Mouse (Mus musculus): ENCODE results near the gene Neil1. TPM values are rescaled to one million over a fixed set of nuclear protein-coding genes. Genes with fewer than 3 reads are reported as not detected.

The Neil1 gene
- polyA plus RNA-seq, 1 experiment: 17.9 TPM

DNA sequence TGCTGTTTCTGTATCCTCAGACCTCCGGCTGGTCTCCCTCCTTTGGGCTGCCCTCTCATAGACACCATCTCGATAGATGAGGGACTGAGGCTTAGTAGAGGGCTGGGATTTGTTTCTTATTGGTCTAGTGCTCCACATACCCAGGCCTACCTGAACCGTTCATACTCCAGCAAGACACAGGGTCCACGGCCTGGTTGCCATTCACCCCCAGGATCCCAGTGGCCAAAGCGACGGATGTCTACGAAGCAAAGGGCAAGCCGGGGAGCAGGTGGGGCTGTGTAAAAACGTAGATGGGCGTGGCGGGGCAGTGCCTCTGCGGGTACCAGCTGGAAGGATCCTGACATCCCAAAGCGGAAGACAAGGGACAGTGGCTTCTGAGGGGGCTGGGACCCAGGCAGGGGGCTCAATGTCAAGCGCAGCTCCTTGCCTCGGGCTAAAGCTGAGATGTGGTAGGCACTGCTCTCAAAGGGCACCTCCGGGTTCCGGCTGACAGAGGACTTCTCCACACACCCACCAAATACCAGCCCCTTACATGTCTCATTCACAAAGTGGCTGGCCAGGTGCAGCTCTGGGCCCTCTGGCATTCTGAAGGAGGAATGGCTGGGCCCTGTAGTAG, 1.5 kb downstream of the Neil1 start:
- whole genome bisulfite sequencing: 86% methylated on average over 17 of the region's 17 CpGs

DNA sequence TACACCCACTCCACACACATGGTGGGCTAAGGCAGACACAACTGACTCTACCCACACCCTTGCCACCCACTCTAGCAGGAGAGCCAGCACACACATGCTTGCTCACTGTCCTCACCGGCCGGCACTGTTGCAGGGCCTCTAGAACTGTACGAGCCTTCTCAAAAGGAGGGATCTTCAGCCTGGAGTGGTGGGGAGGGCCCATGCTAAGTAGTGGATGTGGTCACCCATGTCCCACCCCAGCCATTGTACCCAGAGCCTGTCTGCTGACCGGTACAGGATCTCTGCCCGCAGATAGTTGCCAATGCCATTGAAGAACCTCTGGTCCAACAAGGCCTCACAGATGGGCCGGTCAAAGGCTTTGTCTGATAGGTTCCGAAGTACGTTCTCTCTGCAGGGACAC, 3.3 kb downstream of the Neil1 start:
- H3K27ac ChIP-seq (ENCODE audit: control insufficient read depth, insufficient read depth, low read depth, low read length, poor library complexity): no peak overlapping the region
- TF ChIP-seq POLR2A (IDR thresholded peaks at IDR 0.05; ENCODE audit: borderline replicate concordance, control insufficient read depth, low read depth, low read length) (no peak), CTCF (IDR thresholded peaks at IDR 0.05; ENCODE audit: control insufficient read depth, insufficient read depth, low read length) (no peak)
- H3K4me1 ChIP-seq (ENCODE audit: control insufficient read depth, insufficient read depth, low read length): no peaks in the 10 kb centered on the region; the same call in 1 of the 2 replicates
- 94% methylated on average over 8 of the region's 8 CpGs for WGBS
- no peak overlapping the region for H3K4me3 ChIP-seq (replicated peaks; ENCODE audit: control insufficient read depth, low read depth, low read length)

More for the DNA sequence above, 1.5 kb downstream of the Neil1 start:
- TF ChIP-seq CTCF (IDR thresholded peaks at IDR 0.05; ENCODE audit: control insufficient read depth, insufficient read depth, low read length): no peak
- TF ChIP-seq POLR2A (IDR thresholded peaks at IDR 0.05; ENCODE audit: borderline replicate concordance, control insufficient read depth, low read depth, low read length): no peak
- no peak overlapping the region for H3K27ac ChIP-seq (ENCODE audit: control insufficient read depth, insufficient read depth, low read depth, low read length, poor library complexity)
- H3K4me1 ChIP-seq (ENCODE audit: control insufficient read depth, insufficient read depth, low read length): no peaks in the 10 kb centered on the region; the same call in 1 of the 2 replicates
- H3K4me3 ChIP-seq (replicated peaks; ENCODE audit: control insufficient read depth, low read depth, low read length): no peak overlapping the region

GRCm38 (mm10) chr9:57143212-57143611, 4.9 kb downstream of the Neil1 start:
- TF ChIP-seq CTCF (IDR thresholded peaks at IDR 0.05; ENCODE audit: control insufficient read depth, insufficient read depth, low read length) (no peak), POLR2A (IDR thresholded peaks at IDR 0.05; ENCODE audit: borderline replicate concordance, control insufficient read depth, low read depth, low read length) (no peak)
- 88% methylated on average over 11 of the region's 11 CpGs for WGBS
- no peaks in the 10 kb centered on the region; the same call in 1 of the 2 replicates for H3K4me1 ChIP-seq (ENCODE audit: control insufficient read depth, insufficient read depth, low read length)
- H3K27ac ChIP-seq (ENCODE audit: control insufficient read depth, insufficient read depth, low read depth, low read length, poor library complexity): no peak overlapping the region
- H3K4me3 ChIP-seq (replicated peaks; ENCODE audit: control insufficient read depth, low read depth, low read length): no peak overlapping the region

GRCm38 (mm10) chr9:57141417-57142353, 6.4 kb downstream of the Neil1 start:
- WGBS: 78% methylated on average over 17 of the region's 17 CpGs

GRCm38 (mm10) chr9:57139571-57139970, 8.5 kb downstream of the Neil1 start:
- 90% methylated on average over 5 of the region's 5 CpGs for WGBS
- H3K4me3 ChIP-seq (replicated peaks; ENCODE audit: control insufficient read depth, low read depth, low read length): no peak overlapping the region
- H3K27ac ChIP-seq (ENCODE audit: control insufficient read depth, insufficient read depth, low read depth, low read length, poor library complexity): no peak overlapping the region
- TF ChIP-seq POLR2A (IDR thresholded peaks at IDR 0.05; ENCODE audit: borderline replicate concordance, control insufficient read depth, low read depth, low read length) (no peak), CTCF (IDR thresholded peaks at IDR 0.05; ENCODE audit: control insufficient read depth, insufficient read depth, low read length) (no peak)
- no peaks in the 10 kb centered on the region for H3K4me1 ChIP-seq (ENCODE audit: control insufficient read depth, insufficient read depth, low read length)

More at GRCm38 (mm10) chr9:57141417-57142353, 6.4 kb downstream of the Neil1 start:
- H3K4me3 ChIP-seq (replicated peaks; ENCODE audit: control insufficient read depth, low read depth, low read length): no peak overlapping the region
- no peaks in the 10 kb centered on the region for H3K4me1 ChIP-seq (ENCODE audit: control insufficient read depth, insufficient read depth, low read length)
- H3K27ac ChIP-seq (ENCODE audit: control insufficient read depth, insufficient read depth, low read depth, low read length, poor library complexity): no peak overlapping the region
- TF ChIP-seq POLR2A (IDR thresholded peaks at IDR 0.05; ENCODE audit: borderline replicate concordance, control insufficient read depth, low read depth, low read length): no peak
- TF ChIP-seq CTCF (IDR thresholded peaks at IDR 0.05; ENCODE audit: control insufficient read depth, insufficient read depth, low read length): no peak

DNA sequence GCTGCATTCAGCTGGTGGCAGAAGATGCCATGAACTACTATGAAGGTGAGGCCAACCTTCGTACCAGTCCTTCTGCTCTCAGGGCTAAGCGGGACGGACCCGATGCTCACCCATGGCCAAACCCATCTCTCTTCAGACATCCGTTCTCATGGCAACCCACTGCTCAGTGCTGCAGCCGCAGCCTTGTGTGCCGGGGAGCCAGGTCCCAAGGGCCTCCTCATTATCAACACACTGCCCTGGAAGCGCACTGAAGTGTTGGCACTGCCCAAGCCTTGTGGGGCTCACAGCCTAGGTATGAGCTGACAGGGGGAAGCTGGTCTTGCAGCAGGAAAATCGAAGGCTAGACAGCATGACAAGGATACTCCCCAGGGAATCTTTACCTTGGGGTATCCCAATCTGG, 9.0 kb downstream of the Neil1 start:
- TF ChIP-seq POLR2A (IDR thresholded peaks at IDR 0.05; ENCODE audit: borderline replicate concordance, control insufficient read depth, low read depth, low read length) (no peak), CTCF (IDR thresholded peaks at IDR 0.05; ENCODE audit: control insufficient read depth, insufficient read depth, low read length) (no peak)
- WGBS: 87% methylated on average over 9 of the region's 9 CpGs
- no peaks in the 10 kb centered on the region for H3K4me1 ChIP-seq (ENCODE audit: control insufficient read depth, insufficient read depth, low read length)
- H3K27ac ChIP-seq (ENCODE audit: control insufficient read depth, insufficient read depth, low read depth, low read length, poor library complexity): no peak overlapping the region
- H3K4me3 ChIP-seq (replicated peaks; ENCODE audit: control insufficient read depth, low read depth, low read length): no peak overlapping the region

DNA sequence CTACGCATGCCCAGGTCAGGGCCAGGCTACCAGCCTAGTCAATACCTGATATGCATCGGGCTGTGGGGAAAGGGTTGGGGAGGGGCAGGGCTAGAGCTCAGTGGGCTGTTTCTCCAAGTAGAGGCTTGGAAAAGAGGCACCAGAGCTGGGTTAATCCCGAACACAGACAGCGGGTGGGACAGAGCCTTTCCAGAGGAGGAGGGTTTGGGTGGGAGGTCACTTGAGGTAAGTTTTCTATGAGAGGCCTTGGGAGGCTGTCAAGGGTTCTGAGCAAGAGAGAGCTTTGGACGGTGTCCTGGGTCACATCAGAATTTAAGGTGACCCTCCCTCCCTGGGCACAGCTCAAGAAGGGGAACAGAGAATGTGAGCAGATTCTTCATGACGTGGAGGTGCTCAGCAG, 9.6 kb downstream of the Neil1 start:
- no peak for TF ChIP-seq CTCF (IDR thresholded peaks at IDR 0.05; ENCODE audit: control insufficient read depth, insufficient read depth, low read length)
- TF ChIP-seq POLR2A (IDR thresholded peaks at IDR 0.05; ENCODE audit: borderline replicate concordance, control insufficient read depth, low read depth, low read length): no peak

GRCm38 (mm10) chr9:57137777-57138176, 10.3 kb downstream of the Neil1 start:
- TF ChIP-seq POLR2A (IDR thresholded peaks at IDR 0.05; ENCODE audit: borderline replicate concordance, control insufficient read depth, low read depth, low read length) (no peak), CTCF (IDR thresholded peaks at IDR 0.05; ENCODE audit: control insufficient read depth, insufficient read depth, low read length) (no peak)
- H3K4me3 ChIP-seq (replicated peaks; ENCODE audit: control insufficient read depth, low read depth, low read length): no peak overlapping the region
- WGBS: 87% methylated on average over 9 of the region's 9 CpGs
- no peak overlapping the region for H3K27ac ChIP-seq (ENCODE audit: control insufficient read depth, insufficient read depth, low read depth, low read length, poor library complexity)
- no peaks in the 10 kb centered on the region for H3K4me1 ChIP-seq (ENCODE audit: control insufficient read depth, insufficient read depth, low read length)

More for the DNA sequence above, 9.6 kb downstream of the Neil1 start:
- WGBS: 89% methylated on average over 6 of the region's 6 CpGs
- H3K27ac ChIP-seq (ENCODE audit: control insufficient read depth, insufficient read depth, low read depth, low read length, poor library complexity): no peak overlapping the region
- no peak overlapping the region for H3K4me3 ChIP-seq (replicated peaks; ENCODE audit: control insufficient read depth, low read depth, low read length)
- no peaks in the 10 kb centered on the region for H3K4me1 ChIP-seq (ENCODE audit: control insufficient read depth, insufficient read depth, low read length)

All from bone marrow, adult 2 months (tissue).